Mouse (Mus musculus) heart, postnatal 0 days (tissue): ENCODE measurements around the gene Theg.

Experiments
- CTCF ChIP-seq: IDR thresholded peaks from 2 replicates; pipeline ENCODE4 v1.5.1; 2016; ENCODE audit warnings: antibody characterized with exemption, control low read depth, low read depth
- EP300 ChIP-seq: IDR thresholded peaks from 2 replicates; pipeline ENCODE4 v1.6.1; 2016; ENCODE audit warnings: antibody characterized with exemption, low read depth

- TF ChIP-seq CTCF (no peak), EP300 (no peak)
Observed at GRCm38 (mm10) chr10:79537781-79538180, 49.4 kb downstream of the Theg start.
